In the genomic region with DNA sequence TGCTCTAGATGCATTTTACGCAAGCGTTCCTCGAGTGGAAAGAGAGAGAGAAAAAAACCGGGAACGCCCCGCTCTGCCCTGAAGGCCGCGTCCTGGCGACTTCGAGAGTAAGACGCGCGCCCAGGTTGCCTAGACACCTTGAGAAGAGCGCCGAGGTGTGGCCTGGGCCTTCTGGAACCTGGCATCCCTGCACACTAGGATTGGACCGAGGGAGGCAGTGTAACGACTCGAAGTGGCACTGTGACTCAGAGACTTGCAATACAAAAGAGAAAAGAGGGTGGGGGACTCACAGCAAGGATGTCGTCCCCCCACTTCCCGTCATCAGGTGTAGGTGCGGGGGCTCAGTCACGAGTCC, we compare ENCODE assay signal across 9 mouse cellular contexts. TPM values are rescaled to one million over a fixed set of nuclear protein-coding genes. Genes with fewer than 3 reads are reported as not detected.
A peak's percentile ranks its signal among the peaks of the same experiment; 100 is the strongest.
DNase-seq lines count a peak whose midpoint lies in the region; ATAC-seq and TF ChIP-seq lines count a peak whose summit lies in the region.
"Had no signal": no experiment of that assay in that cellular context is flagged by ENCODE, and none has a peak within 500 bp of the region (broad histone marks: within the 10 kb centered on the region; RNA-seq: fewer than 3 reads in every experiment).

No protein-coding gene starts in this region.

- peak overlapping the region; percentile 42 for H3K4me2 ChIP-seq in hindbrain, embryonic 13.5 days
- peak overlapping the region; percentile 54 for H3K4me2 ChIP-seq in lung, embryonic 16.5 days (ENCODE audit: low read depth, low read length)

- no peak overlapping the region for H3K9ac ChIP-seq in hindbrain, embryonic 13.5 days
- H3K9ac ChIP-seq in lung, embryonic 16.5 days (ENCODE audit: low read length) = no peak overlapping the region

- no peak for TF ChIP-seq POLR2A in cerebellum, adult 2 months (IDR thresholded peaks at IDR 0.05; ENCODE audit: borderline replicate concordance, insufficient read depth, low read length)

- peaks cover 41% of the 10 kb centered on the region for H3K4me1 ChIP-seq in hindbrain, embryonic 13.5 days (replicated peaks)
- H3K4me1 ChIP-seq in lung, embryonic 16.5 days (replicated peaks; ENCODE audit: control insufficient read depth, insufficient read depth, low read length) = peaks cover 22% of the 10 kb centered on the region
- no peaks in the 10 kb centered on the region; the same call in 1 of the 2 replicates for H3K4me1 ChIP-seq in cerebellum, adult 2 months (ENCODE audit: control insufficient read depth, insufficient read depth, low read length)

- peak overlapping the region; percentile 55; the same call in 1 of the 2 replicates for H3K4me3 ChIP-seq in hindbrain, embryonic 13.5 days
- H3K4me3 ChIP-seq in lung, embryonic 16.5 days (ENCODE audit: low read length) = peak overlapping the region; percentile 24
- no peak overlapping the region for H3K4me3 ChIP-seq in cerebellum, adult 2 months (replicated peaks; ENCODE audit: insufficient read depth, low read depth, low read length)

- peaks cover 87% of the 10 kb centered on the region for H3K27me3 ChIP-seq in hindbrain, embryonic 13.5 days
- H3K27me3 ChIP-seq in lung, embryonic 16.5 days (ENCODE audit: control insufficient read depth, insufficient read depth, low read depth, low read length) = peaks cover 19% of the 10 kb centered on the region
- peaks cover 14% of the 10 kb centered on the region; the same call in 1 of the 2 replicates for H3K27me3 ChIP-seq in cerebellum, adult 2 months (ENCODE audit: control insufficient read depth, insufficient read depth, low read length)

- DNase-seq in thymus, postnatal 4 days = peak; percentile 25
- no peak for DNase-seq in thymus, postnatal 25 days
- no peak for DNase-seq in cerebellum, adult 2 months
- DNase-seq in gastrocnemius, postnatal 14 days = no peak
- no peak for DNase-seq in layer of hippocampus, adult 9-11 months
- DNase-seq in layer of hippocampus, postnatal 25 days (ENCODE audit: extremely low spot score in 1 of 2, low spot score in 1 of 2) = no peak

- no peaks in the 10 kb centered on the region for H3K36me3 ChIP-seq in hindbrain, embryonic 13.5 days
- H3K36me3 ChIP-seq in lung, embryonic 16.5 days (ENCODE audit: control insufficient read depth, insufficient read depth, low read length) = no peaks in the 10 kb centered on the region

- no peaks in the 10 kb centered on the region for H3K9me3 ChIP-seq in hindbrain, embryonic 13.5 days
- H3K9me3 ChIP-seq in lung, embryonic 16.5 days (ENCODE audit: control insufficient read depth, low read length) = no peaks in the 10 kb centered on the region

- 5% methylated on average over 22 of the region's 22 CpGs for WGBS in hindbrain, embryonic 13.5 days
- WGBS in lung, embryonic 16.5 days = 12% methylated on average over 22 of the region's 22 CpGs
- 30% methylated on average over 22 of the region's 22 CpGs for WGBS in cerebellum, adult 2 months

- ATAC-seq in hindbrain, embryonic 13.5 days (ENCODE audit: low FRiP score) = no peak
- ATAC-seq in lung, embryonic 16.5 days (ENCODE audit: low read depth) = no peak

- no peak overlapping the region for H3K27ac ChIP-seq in hindbrain, embryonic 13.5 days
- H3K27ac ChIP-seq in lung, embryonic 16.5 days (ENCODE audit: low read length) = no peak overlapping the region
- no peak overlapping the region for H3K27ac ChIP-seq in cerebellum, adult 2 months (ENCODE audit: insufficient read depth, low read length)

- intact Hi-C loops in gastrocnemius, postnatal 14 days (cut with DNase I; ENCODE audit: low total_unique reads) = no loop called here

- no peak for TF ChIP-seq CTCF in cerebellum, adult 2 months (IDR thresholded peaks at IDR 0.05; ENCODE audit: borderline replicate concordance, insufficient read depth, low read depth, low read length)

RNA-seq across cellular contexts. Expression of a gene that starts 1.6 kb away (rescaled TPM):
- 0.17 and 0.21 TPM in 2 replicates for polyA plus RNA-seq in hindbrain, embryonic 13.5 days (2015; fragmentation: Nextera tagmentation; extraction: Ambion mirVana)
- 3.0 and 3.6 TPM in 2 replicates for polyA plus RNA-seq in lung, embryonic 16.5 days (2015; fragmentation: Nextera tagmentation; extraction: Ambion mirVana)
- polyA plus RNA-seq in cerebellum, adult 2 months (2012; rRNA removed) = 65.2 and 78.5 TPM in 2 replicates
- under 1 TPM in 1 of 2 experiments, not detected in 1; 0.20 TPM for total RNA-seq in gastrocnemius, postnatal 14 days (2021)
- 100 to 1,000 TPM; 283 to 285 TPM for total RNA-seq in layer of hippocampus, postnatal 25 days (2021)

RNA-seq across cellular contexts. Expression of a gene that starts 16.4 kb away (rescaled TPM):
- polyA plus RNA-seq in hindbrain, embryonic 13.5 days (2015; fragmentation: Nextera tagmentation; extraction: Ambion mirVana) = 0.91 and 1.4 TPM in 2 replicates
- 1.3 and 1.5 TPM in 2 replicates for polyA plus RNA-seq in lung, embryonic 16.5 days (2015; fragmentation: Nextera tagmentation; extraction: Ambion mirVana)
- polyA plus RNA-seq in cerebellum, adult 2 months (2012; rRNA removed) = 16.5 and 19.1 TPM in 2 replicates
- total RNA-seq in gastrocnemius, postnatal 14 days (2021) = not detected
- 10 to 100 TPM; 10.5 to 12.9 TPM for total RNA-seq in layer of hippocampus, postnatal 25 days (2021)
- polyA plus RNA-seq: myocyte had no signal

RNA-seq across cellular contexts. Expression of a gene that starts 43.6 kb away (rescaled TPM):
- polyA plus RNA-seq in hindbrain, embryonic 13.5 days (2015; fragmentation: Nextera tagmentation; extraction: Ambion mirVana) = 22.2 and 22.6 TPM in 2 replicates
- polyA plus RNA-seq in lung, embryonic 16.5 days (2015; fragmentation: Nextera tagmentation; extraction: Ambion mirVana) = 28.2 and 31.3 TPM in 2 replicates
- 15.9 and 17.5 TPM in 2 replicates for polyA plus RNA-seq in cerebellum, adult 2 months (2012; rRNA removed)
- 10 to 100 TPM; 12.7 to 12.9 TPM for total RNA-seq in gastrocnemius, postnatal 14 days (2021)
- 10 to 100 TPM; 18.4 to 19.7 TPM for total RNA-seq in layer of hippocampus, postnatal 25 days (2021)

RNA-seq across cellular contexts. Expression of a gene that starts 53.7 kb away (rescaled TPM):
- polyA plus RNA-seq in hindbrain, embryonic 13.5 days (2015; fragmentation: Nextera tagmentation; extraction: Ambion mirVana) = 19.4 and 20.0 TPM in 2 replicates
- 17.0 and 20.1 TPM in 2 replicates for polyA plus RNA-seq in lung, embryonic 16.5 days (2015; fragmentation: Nextera tagmentation; extraction: Ambion mirVana)
- 150 and 154 TPM in 2 replicates for polyA plus RNA-seq in cerebellum, adult 2 months (2012; rRNA removed)
- 1 to 10 TPM; 1.8 to 3.6 TPM for total RNA-seq in gastrocnemius, postnatal 14 days (2021)
- total RNA-seq in layer of hippocampus, postnatal 25 days (2021) = 10 to 100 TPM; 87.0 to 88.2 TPM

Comparison
In these comparisons a context has a peak if more than half of its experiments do, and no peak if none do; other contexts are left out.
1. RNA of a gene that starts 1.6 kb away (polyA plus RNA-seq): 65.2 to 78.5 TPM in cerebellum, adult 2 months; 3.0 to 3.6 TPM in lung, embryonic 16.5 days and 0.17 to 0.21 TPM in hindbrain, embryonic 13.5 days; every median in the first group is over 10 times any median in the second.